Mouse (Mus musculus) forebrain, embryonic 11.5 days (tissue): ENCODE results near the gene Vmn2r8. TPM values are rescaled to one million over a fixed set of nuclear protein-coding genes. Genes with fewer than 3 reads are reported as not detected.

Source experiments
- polyA plus RNA-seq: library from polyadenylated mRNA; unstranded; fragments of >200 nt; fragmentation: Nextera tagmentation; extraction: Ambion mirVana; gene quantifications from 2 replicates; pipeline ENCODE4 v1.2.1, GENCODE M21; 2014

Vmn2r8 gene
- polyA plus RNA-seq, 1 experiment from 2014 or later: not detected

Other genes starting within 250 kb of the Vmn2r8 start
- 51.2 and 57.1 TPM in 2 replicates for gene Gak, start 179.1 kb downstream of the Vmn2r8 start, polyA plus RNA-seq
- 19.4 and 22.2 TPM in 2 replicates for gene Tmem175, start 179.1 kb downstream of the Vmn2r8 start, polyA plus RNA-seq
- gene Idua, start 148.5 kb downstream of the Vmn2r8 start, polyA plus RNA-seq: 11.5 and 11.6 TPM in 2 replicates
- gene Dgkq, start 139.2 kb downstream of the Vmn2r8 start, polyA plus RNA-seq: 13.6 and 13.9 TPM in 2 replicates
- 1.1 and 1.5 TPM in 2 replicates for gene Slc26a1, start 133.3 kb downstream of the Vmn2r8 start, polyA plus RNA-seq
- 22.0 and 24.5 TPM in 2 replicates for gene Fgfrl1, start 116.5 kb downstream of the Vmn2r8 start, polyA plus RNA-seq
- gene Rnf212, start 33.9 kb downstream of the Vmn2r8 start, polyA plus RNA-seq: 0.95 and 2.2 TPM in 2 replicates
- gene Tmed11, start 13.5 kb downstream of the Vmn2r8 start, polyA plus RNA-seq: not detected in 2 replicates
- not detected in 2 replicates for gene Vmn2r9, start 43.8 kb upstream of the Vmn2r8 start, polyA plus RNA-seq
- gene Vmn2r10, start 197.7 kb upstream of the Vmn2r8 start, polyA plus RNA-seq: not detected in 2 replicates